Mouse (Mus musculus): ENCODE measurements at regions not wholly inside any gene's neighbourhood (a gene's known extent, or its start where the extent isn't known, plus 50 kb on each side); places are given as distances from the start of the nearest gene placed in this dataset.
A peak's percentile ranks its signal among the peaks of the same experiment; 100 is the strongest.

- intact Hi-C loops (cut with DNase I), result no loop called here
- no peak for DNase-seq
These were observed 152.0 kb upstream of the Lrfn2 start for GRCm38 (mm10) chr17:48780217-48780616.

GRCm38 (mm10) chr17:48784417-48784816 lies 147.8 kb upstream of the Lrfn2 start:
- intact Hi-C loops (cut with DNase I), result no loop called here

GRCm38 (mm10) chr17:48786501-48786900 lies 145.7 kb upstream of the Lrfn2 start:
- no peak for DNase-seq
- intact Hi-C loops (cut with DNase I), result no loop called here

More at GRCm38 (mm10) chr17:48784417-48784816, 147.8 kb upstream of the Lrfn2 start:
- no peak for DNase-seq

DNA sequence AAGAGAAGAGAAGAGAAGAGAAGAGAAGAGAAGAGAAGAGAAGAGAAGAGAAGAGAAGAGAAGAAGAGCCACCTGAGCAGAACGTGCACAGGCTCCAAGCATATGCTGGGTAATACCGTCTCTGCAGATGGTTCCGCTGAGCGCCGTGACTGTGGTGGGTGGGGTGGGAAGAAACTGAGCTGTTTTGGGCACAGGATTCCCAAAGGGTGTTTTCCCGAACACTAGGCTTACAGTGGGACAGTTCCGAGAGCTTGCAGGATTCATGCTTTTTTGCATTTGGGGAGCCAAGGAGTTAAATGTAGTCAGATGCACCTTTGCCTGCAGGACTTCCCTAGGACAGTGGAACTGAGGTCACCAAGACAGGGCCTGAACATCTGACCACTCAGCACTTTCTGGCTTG lies 142.3 kb upstream of the Lrfn2 start:
- intact Hi-C loops (cut with DNase I), result no loop called here
- DNase-seq, result no peak

- DNase-seq, result no peak
- intact Hi-C loops (cut with DNase I), result no loop called here
These were observed 141.7 kb upstream of the Lrfn2 start for GRCm38 (mm10) chr17:48790526-48790925.

- no peak for DNase-seq
- intact Hi-C loops (cut with DNase I), result no loop called here
These were observed 139.2 kb upstream of the Lrfn2 start for GRCm38 (mm10) chr17:48792954-48793353.

- no peak for DNase-seq
- intact Hi-C loops (cut with DNase I), result no loop called here
These were observed 136.4 kb upstream of the Lrfn2 start for GRCm38 (mm10) chr17:48795773-48796172.

DNA sequence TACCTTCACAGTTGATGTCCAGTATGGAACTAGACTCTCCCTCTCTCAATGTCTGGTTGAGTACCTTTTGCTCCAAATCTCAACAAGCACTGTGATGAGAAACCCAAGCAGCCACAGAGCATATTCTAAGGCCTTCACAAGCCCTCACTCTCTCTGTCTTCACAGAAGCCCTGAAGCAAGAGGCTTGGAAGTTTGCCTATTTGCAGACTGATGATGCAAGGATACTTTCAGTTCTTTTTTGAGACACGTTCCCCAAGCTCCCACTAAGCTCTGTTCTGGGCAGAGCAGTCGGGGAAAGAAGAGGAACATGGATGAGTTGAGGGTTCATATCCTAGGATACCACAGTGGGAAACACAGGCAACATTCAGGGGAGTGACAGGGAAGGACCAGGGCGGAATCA lies 134.0 kb upstream of the Lrfn2 start:
- DNase-seq, result no peak
- intact Hi-C loops (cut with DNase I), result no loop called here

DNA sequence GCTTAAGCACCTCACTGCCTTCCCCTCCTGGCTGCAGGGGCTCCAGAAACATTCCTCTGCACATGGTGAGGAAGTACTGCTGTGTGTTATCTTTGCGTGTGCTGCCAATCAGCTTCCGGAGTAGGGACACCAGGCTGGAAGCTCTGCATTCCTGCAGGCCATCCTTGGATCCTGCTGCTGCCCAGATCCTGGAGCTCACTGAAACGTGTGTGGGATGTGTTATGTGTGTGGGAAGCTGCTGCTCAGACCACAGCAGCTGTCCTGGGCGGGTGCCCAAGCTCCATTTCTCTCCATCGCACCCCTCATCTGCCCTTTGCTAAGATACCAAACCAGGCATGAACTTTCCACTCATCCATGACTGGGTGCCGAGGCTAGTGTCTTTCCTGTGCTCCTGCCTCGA lies 129.5 kb upstream of the Lrfn2 start:
- intact Hi-C loops (cut with DNase I), result no loop called here
- DNase-seq, result no peak

- DNase-seq, result no peak
- intact Hi-C loops (cut with DNase I), result no loop called here
These were observed 124.3 kb upstream of the Lrfn2 start for GRCm38 (mm10) chr17:48807905-48808304.

GRCm38 (mm10) chr17:48814753-48815504 lies 117.2 kb upstream of the Lrfn2 start:
- no peak for DNase-seq
- intact Hi-C loops (cut with DNase I), result no loop called here

- peak; percentile 47 to 50 for DNase-seq
- intact Hi-C loops (cut with DNase I), result no loop called here
These were observed 115.4 kb upstream of the Lrfn2 start for GRCm38 (mm10) chr17:48816588-48817324.

DNA sequence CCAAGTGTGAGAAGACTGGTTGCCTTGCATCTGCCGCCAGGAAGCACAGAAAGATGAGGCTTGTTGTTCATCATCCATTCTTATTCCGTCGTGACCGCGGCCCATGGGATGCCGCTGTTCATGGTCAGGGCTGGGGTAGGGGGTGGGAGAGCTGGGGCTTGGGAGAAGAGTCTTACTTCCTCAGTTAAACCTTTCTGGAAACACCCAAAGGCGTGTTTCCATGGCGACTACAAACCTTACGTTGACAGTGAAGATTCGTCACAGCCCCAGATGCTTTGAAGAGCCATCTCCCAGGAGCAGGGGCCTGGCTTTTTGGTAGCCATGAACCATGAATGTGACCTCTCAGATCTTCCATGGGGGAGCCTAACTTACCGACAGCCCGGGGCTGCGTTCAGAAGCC lies 114.6 kb upstream of the Lrfn2 start:
- no peak for DNase-seq
- intact Hi-C loops (cut with DNase I), result no loop called here

DNA sequence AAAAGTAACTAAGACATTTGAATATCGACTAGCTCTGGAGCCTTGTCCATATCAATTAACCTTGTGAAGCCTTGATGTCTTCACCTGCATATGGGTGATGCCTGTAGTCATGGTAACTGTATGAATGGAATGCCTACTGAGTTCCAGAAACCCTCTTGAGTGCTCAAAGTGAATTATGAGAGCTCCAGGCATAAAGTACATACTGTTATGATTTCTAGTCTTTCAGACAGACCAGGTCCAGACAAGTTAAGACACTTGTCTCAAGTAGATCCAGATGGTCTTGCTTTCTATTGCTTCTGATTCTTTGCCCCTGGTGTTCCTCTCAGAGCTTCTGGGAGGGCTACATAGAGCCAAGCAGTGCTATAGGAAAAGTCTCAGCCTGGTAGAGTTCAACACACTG lies 112.5 kb upstream of the Lrfn2 start:
- intact Hi-C loops (cut with DNase I), result no loop called here

DNA sequence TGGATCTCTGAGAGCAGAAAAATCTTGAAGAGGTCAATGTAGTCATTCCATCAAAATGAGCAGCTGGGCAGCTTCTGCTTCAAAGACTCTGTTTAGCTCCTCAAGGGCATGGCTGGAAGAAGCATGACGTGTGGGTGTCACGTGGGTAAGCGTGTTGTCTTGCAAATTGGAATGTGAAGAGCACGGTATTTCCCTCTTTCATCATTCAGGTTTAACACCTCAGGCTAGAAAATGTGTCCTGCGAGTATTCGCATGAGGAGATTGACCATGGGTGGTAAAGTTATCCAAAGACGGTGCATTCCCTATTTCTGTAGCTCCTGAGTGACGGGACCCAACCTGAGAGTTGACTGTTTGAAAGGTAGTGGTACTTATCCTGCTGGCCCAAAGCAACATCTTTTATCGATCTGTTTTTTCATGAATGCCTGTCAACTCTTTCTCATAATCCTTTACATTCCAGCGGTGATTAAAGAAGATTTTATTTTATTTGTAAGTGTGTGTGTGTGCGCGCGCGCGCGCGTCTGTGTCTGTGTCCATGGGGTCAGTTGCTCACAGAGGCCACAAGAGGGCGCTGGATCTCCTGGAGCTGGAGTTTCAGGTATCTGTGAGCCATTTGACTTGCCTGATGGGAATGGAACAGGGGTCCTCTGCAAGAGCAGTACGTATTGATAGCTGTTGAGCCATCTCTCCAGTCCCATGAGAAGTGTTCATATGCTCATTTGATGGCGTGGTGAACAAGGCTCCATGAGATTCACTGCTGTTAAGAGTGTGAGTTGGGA lies 109.9 kb upstream of the Lrfn2 start:
- DNase-seq, result no peak
- intact Hi-C loops (cut with DNase I), result no loop called here

More for the DNA sequence above, 112.5 kb upstream of the Lrfn2 start:
- no peak for DNase-seq

DNA sequence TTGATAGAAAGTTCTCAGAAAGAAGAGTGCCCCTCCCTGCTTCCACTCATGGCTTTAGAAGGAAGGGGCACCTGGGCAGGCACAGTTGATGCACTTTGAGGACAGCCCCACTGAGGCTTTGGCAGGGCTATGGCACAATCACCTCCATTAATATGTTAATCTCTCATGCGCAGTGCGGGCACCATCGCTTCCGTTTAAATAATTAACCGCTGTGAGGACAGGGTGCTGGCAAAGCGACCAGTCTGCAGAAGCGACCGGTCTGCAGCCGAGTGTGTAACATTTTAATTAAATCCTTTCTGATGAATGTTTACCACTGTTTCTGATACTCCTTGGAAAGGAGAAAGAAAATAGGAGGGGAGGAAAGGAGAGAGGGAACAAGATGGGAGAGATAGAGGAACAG lies 108.3 kb upstream of the Lrfn2 start:
- DNase-seq, result no peak
- intact Hi-C loops (cut with DNase I), result no loop called here

DNA sequence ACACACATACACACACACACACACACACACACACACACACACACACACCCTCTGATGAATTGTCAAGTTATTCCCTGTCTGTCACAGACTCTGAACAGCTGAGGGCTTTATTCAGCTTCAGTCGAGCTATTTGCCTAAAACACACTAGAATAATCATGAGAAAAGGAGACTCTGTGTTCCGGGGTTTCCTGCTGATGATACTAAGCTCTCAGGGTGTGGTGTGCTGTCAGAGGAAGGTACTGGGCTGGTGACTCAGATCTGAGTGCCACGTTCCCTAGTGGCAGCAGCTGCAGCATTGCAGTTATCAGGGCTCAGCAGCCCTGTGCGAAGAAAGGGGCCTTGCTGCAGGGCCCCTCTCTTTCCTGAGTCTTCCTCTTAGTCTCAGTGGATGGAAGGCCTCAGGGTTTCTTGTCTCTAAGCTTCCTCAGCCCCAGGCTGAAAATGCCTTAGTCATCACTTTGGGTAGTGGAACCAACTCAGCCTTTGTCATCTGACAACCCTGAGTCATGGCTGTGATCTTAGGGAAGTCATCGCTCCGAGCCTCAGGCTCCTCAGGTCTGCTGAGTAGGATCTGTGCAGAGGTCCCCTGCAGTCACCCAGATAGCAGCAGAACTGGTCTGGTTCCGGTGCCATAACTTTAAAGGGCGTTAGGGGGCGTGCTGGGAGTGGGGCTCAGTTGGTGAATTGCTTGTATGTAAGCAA lies 106.8 kb upstream of the Lrfn2 start:
- intact Hi-C loops (cut with DNase I), result no loop called here
- DNase-seq, result no peak

DNA sequence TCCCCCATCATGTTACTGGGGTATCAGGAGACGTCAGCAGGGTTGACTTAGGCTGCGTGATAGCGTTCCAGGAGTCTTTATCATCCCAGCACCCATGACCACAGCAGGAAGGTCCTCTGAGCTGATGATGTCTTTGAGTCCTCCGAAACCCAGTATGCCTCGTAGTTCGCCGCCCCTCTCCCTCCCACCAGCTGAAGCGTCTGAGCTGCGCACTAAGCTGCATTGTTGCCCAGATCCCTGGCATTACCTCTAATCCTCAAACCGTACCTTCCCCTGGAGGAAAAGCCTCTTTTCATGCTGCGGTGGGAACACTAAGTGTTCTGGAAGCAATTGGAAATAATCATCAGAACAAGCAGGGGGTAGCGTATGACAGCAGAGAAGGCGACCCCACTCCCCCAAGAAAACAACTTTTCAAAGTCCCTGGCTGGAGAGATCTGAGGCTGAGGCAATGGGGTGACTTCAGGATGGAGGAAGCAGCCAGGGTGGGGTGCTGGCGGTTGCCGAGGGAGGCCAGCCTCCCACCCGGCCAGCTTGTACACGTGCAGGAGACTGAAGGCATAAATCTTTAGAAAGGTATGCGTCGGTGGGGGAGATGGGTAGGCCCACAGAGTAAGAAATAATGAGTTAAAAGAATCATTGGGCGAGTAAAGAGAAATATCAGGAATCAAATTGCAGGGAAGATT lies 93.7 kb upstream of the Lrfn2 start:
- DNase-seq, result no peak
- intact Hi-C loops (cut with DNase I), result no loop called here

DNA sequence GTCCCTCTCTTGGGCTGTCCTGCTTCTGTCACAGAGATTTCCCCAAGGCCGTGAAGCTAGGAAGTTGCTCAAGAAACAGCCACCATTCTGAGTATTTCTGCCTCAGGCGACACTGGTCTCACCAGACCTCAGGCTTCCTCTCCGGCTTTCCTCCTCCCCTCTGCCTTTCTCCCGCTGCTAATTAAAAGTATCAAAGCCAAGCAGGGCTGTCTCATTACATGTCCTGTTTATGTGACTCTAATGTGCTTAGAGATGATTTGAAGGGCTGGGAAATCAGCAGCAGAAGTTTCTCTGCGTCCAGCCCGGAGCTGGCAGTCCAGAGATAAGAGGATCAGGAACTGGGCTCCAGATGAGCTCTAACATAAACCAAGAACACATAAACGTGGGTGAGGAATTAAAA lies 84.3 kb upstream of the Lrfn2 start:
- no peak for DNase-seq
- intact Hi-C loops (cut with DNase I), result no loop called here

DNA sequence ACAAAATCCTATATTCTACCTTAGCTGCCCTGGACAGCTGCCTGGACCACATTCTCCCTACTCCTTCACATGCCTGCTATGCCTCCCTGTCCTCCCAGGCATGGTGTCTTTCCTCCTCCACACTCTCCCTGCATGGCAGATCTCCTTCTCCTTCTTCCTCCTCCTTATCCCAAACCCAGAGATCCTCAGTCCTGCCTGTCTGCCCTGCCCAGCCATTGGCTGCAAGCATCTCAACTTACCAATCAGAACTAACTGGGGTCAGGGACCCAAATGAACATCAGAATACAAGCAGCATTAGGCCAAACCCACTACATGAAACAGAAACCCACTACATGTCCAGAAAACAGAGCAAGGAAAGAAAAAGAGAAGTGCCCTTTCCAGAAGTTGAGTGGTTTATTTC lies 81.3 kb upstream of the Lrfn2 start:
- no peak for DNase-seq
- intact Hi-C loops (cut with DNase I), result no loop called here

Measured in heart, postnatal 10 days (tissue).